Mouse (Mus musculus) myocyte (in vitro differentiated cells): ENCODE data around the gene Ccdc33.

Experiments used
- E2F4 ChIP-seq: IDR thresholded peaks from one replicate; pipeline ENCODE4 v1.6.1; 2011; ENCODE audit warnings: mild to moderate bottlenecking, control low read depth, moderate library complexity; ENCODE audit not compliant: insufficient read depth
- MAX ChIP-seq: IDR thresholded peaks from one replicate; pipeline ENCODE4 v1.6.1; 2011; ENCODE audit warnings: low read depth, mild to moderate bottlenecking, control low read depth
- MYOD1 ChIP-seq, 3 experiments: IDR thresholded peaks; one replicate each; pipeline ENCODE4 v1.6.1; 2011; ENCODE audit warnings: control low read depth in 2 of 3, low read depth in 2 of 3, mild to moderate bottlenecking in 2 of 3, moderate library complexity in 1 of 3; ENCODE audit not compliant: insufficient read length in 2 of 3, control insufficient read depth in 1 of 3
- MYOG ChIP-seq, 3 experiments: IDR thresholded peaks; one replicate each; pipeline ENCODE4 v1.6.1; 2011; ENCODE audit warnings: control low read depth in 2 of 3, low read depth in 2 of 3, mild to moderate bottlenecking in 2 of 3; ENCODE audit not compliant: insufficient read length in 2 of 3, control insufficient read depth in 1 of 3, insufficient read depth in 1 of 3
- POLR2A ChIP-seq: IDR thresholded peaks from one replicate; pipeline ENCODE4 v1.6.1; 2011; ENCODE audit warnings: low read depth, mild to moderate bottlenecking, control low read depth, moderate library complexity; ENCODE audit not compliant: insufficient read length
- POLR2AphosphoS2 ChIP-seq: IDR thresholded peaks from one replicate; pipeline ENCODE4 v1.6.1; 2011; ENCODE audit warnings: low read depth, control low read depth; ENCODE audit not compliant: insufficient read length
- SRF ChIP-seq: IDR thresholded peaks from one replicate; pipeline ENCODE4 v1.6.1; 2011; ENCODE audit warnings: low read depth; ENCODE audit not compliant: control insufficient read depth, insufficient read length
- TCF3 ChIP-seq: IDR thresholded peaks from one replicate; pipeline ENCODE4 v1.6.1; 2011; ENCODE audit warnings: low read depth, control low read depth; ENCODE audit not compliant: insufficient read length
- USF1 ChIP-seq: IDR thresholded peaks from one replicate; pipeline ENCODE4 v1.6.1; 2011; ENCODE audit warnings: low read depth, mild to moderate bottlenecking, control low read depth, moderate library complexity

GRCm38 (mm10) chr9:58148806-58149205 lies 30.2 kb upstream of the Ccdc33 start:
- no peak for TF ChIP-seq POLR2A
- no peak for TF ChIP-seq MYOD1 (IDR thresholded peaks at IDR 0.05; ENCODE audit: control insufficient read depth in 1 of 3, insufficient read length in 2 of 3, low read depth in 2 of 3)
- no peak for TF ChIP-seq E2F4
- no peak for TF ChIP-seq POLR2AphosphoS2
- TF ChIP-seq SRF = no peak
- TF ChIP-seq MAX = no peak
- TF ChIP-seq TCF3 = no peak
- TF ChIP-seq USF1 = no peak
- TF ChIP-seq MYOG (IDR thresholded peaks at IDR 0.05; ENCODE audit: control insufficient read depth in 1 of 3, insufficient read depth in 1 of 3, insufficient read length in 2 of 3, low read depth in 2 of 3) = no peak
